Mouse (Mus musculus) intestine, postnatal 0 days (tissue): ENCODE results near the gene Arl4c. TPM values are rescaled to one million over a fixed set of nuclear protein-coding genes. Genes with fewer than 3 reads are reported as not detected.

Experiments used
- ATAC-seq: fragments of 200-750 bp; cut with Nextera tagmentation; 2 replicates; pipeline ENCODE4 v1.8.0; 2017; ENCODE audit warnings: mild to moderate bottlenecking, moderate TSS enrichment, moderate library complexity
- H3K27ac ChIP-seq: fragments of 300-500 bp; sonication (generic); 2 replicates; pipeline ENCODE4 v1.5.1; 2014; ENCODE audit warnings: mild to moderate bottlenecking, low read depth, low read length, moderate library complexity
- H3K27me3 ChIP-seq: fragments of 300-500 bp; sonication (generic); replicated peaks from 2 replicates; pipeline ENCODE4 v1.6.1; 2014; ENCODE audit warnings: low read length, mixed read lengths; ENCODE audit not compliant: control insufficient read depth, insufficient read depth
- H3K36me3 ChIP-seq: fragments of 300-500 bp; sonication (generic); 2 replicates; pipeline ENCODE4 v1.6.1; 2014; ENCODE audit warnings: mild to moderate bottlenecking, moderate library complexity; ENCODE audit not compliant: control insufficient read depth, insufficient read depth
- H3K4me1 ChIP-seq: fragments of 300-500 bp; sonication (generic); replicated peaks from 2 replicates; pipeline ENCODE4 v1.6.1; 2014; ENCODE audit warnings: antibody characterized with exemption, low read length, mixed read lengths; ENCODE audit not compliant: control insufficient read depth, insufficient read depth
- H3K4me2 ChIP-seq: fragments of 300-500 bp; sonication (generic); replicated peaks from 2 replicates; pipeline ENCODE4 v1.6.1; 2014; ENCODE audit warnings: low read depth, mild to moderate bottlenecking, moderate library complexity
- H3K4me3 ChIP-seq: fragments of 300-500 bp; sonication (generic); 2 replicates; pipeline ENCODE4 v1.5.1; 2014; ENCODE audit warnings: low read depth, low read length
- H3K9ac ChIP-seq: fragments of 300-500 bp; sonication (generic); 2 replicates; pipeline ENCODE4 v1.6.1; 2014; ENCODE audit warnings: mild to moderate bottlenecking, low read depth, low read length
- H3K9me3 ChIP-seq: fragments of 300-500 bp; sonication (generic); 2 replicates; pipeline ENCODE4 v1.6.1; 2016; ENCODE audit warnings: mixed run types; ENCODE audit not compliant: control insufficient read depth
- CTCF ChIP-seq: sonication (generic); IDR thresholded peaks from 2 replicates; pipeline ENCODE4 v1.5.1; 2016; ENCODE audit warnings: low read depth, mild to moderate bottlenecking, control low read depth, antibody characterized with exemption, moderate library complexity
- WGBS: fragments of 180-500 bp; shearing (Covaris S2); extraction: QIAGEN DNeasy Blood & Tissue Kit; methylation state at CpG from one replicate; pipeline ENCODE4 v1.1.7; 2014; 5-methylcytosine and 5-hydroxymethylcytosine counted together
- polyA plus RNA-seq: library from polyadenylated mRNA; unstranded; fragments of >200 nt; fragmentation: Nextera tagmentation; extraction: Ambion mirVana; gene quantifications from 2 replicates; pipeline ENCODE4 v1.2.1, GENCODE M21; 2015

Arl4c gene
- polyA plus RNA-seq, 1 experiment from 2014 or later = 2.6 TPM

GRCm38 (mm10) chr1:88680804-88681203 is 21.2 kb downstream of the Arl4c start:
- no peak for ATAC-seq
- no peak for TF ChIP-seq CTCF
- 47% methylated on average over 3 of the region's 3 CpGs for WGBS

GRCm38 (mm10) chr1:88678231-88678739 is 23.7 kb downstream of the Arl4c start:
- no peak for ATAC-seq
- H3K4me1 ChIP-seq = no peaks in the 10 kb centered on the region
- H3K9me3 ChIP-seq = no peaks in the 10 kb centered on the region
- H3K36me3 ChIP-seq = no peaks in the 10 kb centered on the region
- H3K4me2 ChIP-seq = no peak overlapping the region
- no peak for TF ChIP-seq CTCF
- no peak overlapping the region for H3K9ac ChIP-seq
- no peak overlapping the region for H3K4me3 ChIP-seq
- WGBS = 65% methylated on average over 3 of the region's 3 CpGs
- no peak overlapping the region for H3K27ac ChIP-seq
- H3K27me3 ChIP-seq = no peaks in the 10 kb centered on the region

More at GRCm38 (mm10) chr1:88680804-88681203, 21.2 kb downstream of the Arl4c start:
- no peaks in the 10 kb centered on the region for H3K9me3 ChIP-seq
- H3K4me3 ChIP-seq = no peak overlapping the region
- H3K9ac ChIP-seq = no peak overlapping the region
- no peaks in the 10 kb centered on the region for H3K36me3 ChIP-seq
- H3K4me1 ChIP-seq = no peaks in the 10 kb centered on the region
- H3K27ac ChIP-seq = no peak overlapping the region
- no peaks in the 10 kb centered on the region for H3K27me3 ChIP-seq
- H3K4me2 ChIP-seq = no peak overlapping the region

GRCm38 (mm10) chr1:88670807-88671206 is 31.2 kb downstream of the Arl4c start:
- no peak for ATAC-seq
- Histone ChIP-seq H3K4me1 (no peaks in the 10 kb centered on the region), H3K9me3 (no peaks in the 10 kb centered on the region), H3K4me2 (no peak overlapping the region), H3K36me3 (no peaks in the 10 kb centered on the region), H3K9ac (no peak overlapping the region), H3K27me3 (no peaks in the 10 kb centered on the region), H3K4me3 (no peak overlapping the region), H3K27ac (no peak overlapping the region)
- WGBS = 41% methylated on average over 4 of the region's 4 CpGs
- no peak for TF ChIP-seq CTCF

GRCm38 (mm10) chr1:88668846-88669810 is 32.9 kb downstream of the Arl4c start:
- Histone ChIP-seq H3K4me2 (no peak overlapping the region), H3K27me3 (no peaks in the 10 kb centered on the region), H3K4me1 (no peaks in the 10 kb centered on the region), H3K27ac (no peak overlapping the region), H3K9me3 (no peaks in the 10 kb centered on the region), H3K36me3 (no peaks in the 10 kb centered on the region), H3K4me3 (no peak overlapping the region), H3K9ac (no peak overlapping the region)
- TF ChIP-seq CTCF = no peak
- ATAC-seq = no peak
- WGBS = 58% methylated on average over 14 of the region's 14 CpGs

- no peaks in the 10 kb centered on the region for H3K36me3 ChIP-seq
- H3K27ac ChIP-seq = no peak overlapping the region
- no peaks in the 10 kb centered on the region for H3K27me3 ChIP-seq
- ATAC-seq = no peak
- 44% methylated on average over 7 of the region's 7 CpGs for WGBS
- no peaks in the 10 kb centered on the region for H3K4me1 ChIP-seq
- TF ChIP-seq CTCF = no peak
- H3K4me2 ChIP-seq = no peak overlapping the region
- H3K9me3 ChIP-seq = no peaks in the 10 kb centered on the region
- no peak overlapping the region for H3K9ac ChIP-seq
- H3K4me3 ChIP-seq = no peak overlapping the region
Measured at GRCm38 (mm10) chr1:88668353-88668752, 33.7 kb downstream of the Arl4c start.

- WGBS = 62% methylated on average over 3 of the region's 3 CpGs
- Histone ChIP-seq H3K36me3 (no peaks in the 10 kb centered on the region), H3K4me3 (no peak overlapping the region), H3K4me2 (no peak overlapping the region), H3K27me3 (no peaks in the 10 kb centered on the region), H3K27ac (no peak overlapping the region), H3K4me1 (no peaks in the 10 kb centered on the region), H3K9me3 (no peaks in the 10 kb centered on the region), H3K9ac (no peak overlapping the region)
- ATAC-seq = no peak
- no peak for TF ChIP-seq CTCF
Measured at GRCm38 (mm10) chr1:88664623-88665022, 37.4 kb downstream of the Arl4c start.
